Mouse (Mus musculus) large intestine, adult 2 months (tissue): Measurements from ENCODE around the gene Scarf1. TPM values are rescaled to one million over a fixed set of nuclear protein-coding genes. Genes with fewer than 3 reads are reported as not detected.

Experiments used
- DNase-seq: peaks from one replicate; pipeline ENCODE4 v3.0.0-alpha.2; 2012; ENCODE audit warnings: low read depth, low spot score
- WGBS: fragments of 180-500 bp; shearing (Covaris S2); methylation state at CpG from one replicate; pipeline ENCODE4 v1.1.7; 2018; 5-methylcytosine and 5-hydroxymethylcytosine counted together
- polyA plus RNA-seq: library from polyadenylated mRNA; depleted of rRNA; stranded (reverse); fragments of >200 nt; gene quantifications from 2 replicates; pipeline ENCODE4 v1.2.3, GENCODE M21; 2012; rRNA removed

Scarf1 gene
- polyA plus RNA-seq, 1 experiment: 3.8 TPM

DNA sequence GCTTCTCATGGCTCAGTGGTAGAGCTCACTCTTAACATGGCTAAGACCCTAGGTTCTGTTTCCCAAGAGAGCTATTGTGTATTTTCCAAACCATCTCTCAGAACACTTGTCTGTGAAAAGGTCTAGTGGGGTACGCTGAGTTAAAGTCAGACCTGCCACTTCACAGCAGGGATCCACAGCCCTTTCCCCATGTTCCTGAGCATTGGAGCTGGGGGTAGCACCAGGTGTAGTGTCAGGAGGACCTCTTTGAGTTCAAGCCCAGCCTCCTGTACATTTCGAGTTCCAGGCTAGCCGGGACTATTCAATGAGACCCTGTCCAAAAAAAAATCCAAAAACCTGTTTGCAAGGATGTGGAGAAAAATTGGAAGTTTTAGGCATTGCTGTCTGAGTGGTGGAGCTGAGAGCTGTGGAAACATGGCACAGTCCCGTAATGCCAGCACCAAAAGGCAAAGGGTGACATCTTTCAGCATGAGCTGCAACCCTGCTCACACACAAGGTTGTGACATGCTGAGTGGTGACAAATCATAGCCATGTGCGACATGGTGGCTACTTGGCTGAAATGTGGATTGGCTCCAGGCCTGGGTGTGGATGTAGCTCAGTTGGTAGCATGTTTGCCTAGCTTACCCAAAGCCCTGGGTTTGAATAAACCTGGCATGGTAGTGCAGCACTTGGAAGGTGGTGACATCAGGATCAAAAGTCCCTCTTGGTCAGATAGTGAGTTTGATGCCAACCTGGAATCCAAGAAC, 61.2 kb downstream of the Scarf1 start:
- DNase-seq: no peak
- WGBS: 89% methylated on average over 5 of the region's 5 CpGs

DNA sequence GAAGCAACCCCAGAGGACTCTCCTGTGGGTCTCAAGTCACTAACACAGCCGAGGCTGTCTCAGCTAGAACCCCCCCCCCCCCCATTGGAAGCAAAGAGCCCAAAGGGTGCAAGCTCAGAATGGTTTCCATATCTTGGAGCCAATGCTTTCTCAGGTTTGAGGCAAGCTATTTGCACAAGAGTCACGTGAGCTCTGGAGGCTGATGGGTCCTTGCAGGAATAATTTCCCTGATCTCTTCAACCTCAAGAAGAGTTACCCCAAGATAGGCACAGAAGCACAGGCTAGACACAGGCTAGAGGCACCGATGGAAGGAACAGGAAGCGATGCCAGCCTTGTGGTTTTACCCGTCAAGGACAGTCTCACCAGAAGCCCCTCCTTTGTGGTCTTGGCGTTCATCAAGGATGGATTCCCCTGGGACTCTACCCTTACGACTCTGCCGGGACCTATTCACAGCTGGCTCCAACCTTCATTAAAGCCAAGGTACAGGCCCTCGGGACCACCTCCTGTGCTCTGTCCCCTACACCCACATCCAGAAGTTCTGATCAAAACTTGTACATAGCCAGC, 62.3 kb downstream of the Scarf1 start:
- DNase-seq: no peak
- 75% methylated on average over 9 of the region's 9 CpGs for WGBS

Other genes starting within 250 kb of the Scarf1 start
- gene Rpa1, start 165.2 kb upstream of the Scarf1 start, polyA plus RNA-seq: 16.4 and 18.6 TPM in 2 replicates
- gene Smyd4, start 165.1 kb upstream of the Scarf1 start, polyA plus RNA-seq: 1.6 and 2.4 TPM in 2 replicates
- 12.0 and 12.7 TPM in 2 replicates for gene Serpinf1, start 90.8 kb upstream of the Scarf1 start, polyA plus RNA-seq
- gene Serpinf2, start 73.9 kb upstream of the Scarf1 start, polyA plus RNA-seq: 2.8 and 3.8 TPM in 2 replicates
- 9.4 and 10.8 TPM in 2 replicates for gene Wdr81, start 58.8 kb upstream of the Scarf1 start, polyA plus RNA-seq
- 20.6 and 48.3 TPM in 2 replicates for gene Tlcd2, start 51.8 kb upstream of the Scarf1 start, polyA plus RNA-seq
- gene Prpf8, start 26.7 kb upstream of the Scarf1 start, polyA plus RNA-seq: 51.2 and 77.9 TPM in 2 replicates
- gene Rilp, start 3.4 kb upstream of the Scarf1 start, polyA plus RNA-seq: 8.9 and 11.3 TPM in 2 replicates
- 122 and 330 TPM in 2 replicates for gene Slc43a2, start 18.2 kb downstream of the Scarf1 start, polyA plus RNA-seq
- gene Pitpna, start 74.6 kb downstream of the Scarf1 start, polyA plus RNA-seq: 168 and 190 TPM in 2 replicates
- 28.0 and 39.4 TPM in 2 replicates for gene Inpp5k, start 117.4 kb downstream of the Scarf1 start, polyA plus RNA-seq
- 37.4 and 47.2 TPM in 2 replicates for gene Myo1c, start 137.0 kb downstream of the Scarf1 start, polyA plus RNA-seq
- 30.5 and 39.8 TPM in 2 replicates for gene Crk, start 165.7 kb downstream of the Scarf1 start, polyA plus RNA-seq
- 162 and 172 TPM in 2 replicates for gene Ywhae, start 219.3 kb downstream of the Scarf1 start, polyA plus RNA-seq